Mouse (Mus musculus): ENCODE results near the gene Tmem9. TPM values are rescaled to one million over a fixed set of nuclear protein-coding genes. Genes with fewer than 3 reads are reported as not detected.

Tmem9 gene
- polyA plus RNA-seq, 1 experiment from 2014 or later: 58.8 TPM

DNA sequence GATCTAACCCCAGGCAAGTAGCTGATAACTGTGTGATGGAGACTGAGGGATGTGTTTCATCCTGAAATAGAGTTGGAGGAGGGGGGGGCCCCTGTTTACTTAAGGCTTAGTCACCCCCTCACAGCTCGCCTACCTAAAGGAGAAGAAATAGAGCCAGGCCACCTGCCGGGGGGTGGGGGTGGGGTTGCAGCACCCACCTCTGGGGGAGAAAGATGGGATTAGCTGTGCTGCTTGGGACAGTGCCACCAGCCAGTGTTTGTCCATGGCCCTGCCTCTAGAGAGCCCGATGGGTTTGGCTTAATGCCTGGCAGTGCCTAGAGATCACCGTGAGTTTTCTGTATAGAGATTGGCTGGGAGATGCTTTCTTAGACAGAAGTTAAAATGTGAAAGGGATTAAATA lies 32.9 kb downstream of the Tmem9 start:
- no peak for DNase-seq (ENCODE audit: low spot score, missing footprints)
- Histone ChIP-seq H3K27ac (ENCODE audit: low read depth, low read length) (no peak overlapping the region), H3K9ac (ENCODE audit: low read length) (no peak overlapping the region), H3K4me2 (no peak overlapping the region), H3K4me1 (ENCODE audit: control insufficient read depth, insufficient read depth, low read length) (peaks cover 6% of the 10 kb centered on the region), H3K4me3 (ENCODE audit: low read depth, low read length) (no peak overlapping the region), H3K9me3 (ENCODE audit: control insufficient read depth, low read length) (no peaks in the 10 kb centered on the region), H3K36me3 (ENCODE audit: control insufficient read depth, insufficient read depth, low read length) (no peaks in the 10 kb centered on the region), H3K27me3 (ENCODE audit: control insufficient read depth, insufficient read depth, low read length) (no peaks in the 10 kb centered on the region)
- WGBS: 32% methylated on average over 4 of the region's 4 CpGs
- no peak for ATAC-seq (ENCODE audit: low FRiP score)

DNA sequence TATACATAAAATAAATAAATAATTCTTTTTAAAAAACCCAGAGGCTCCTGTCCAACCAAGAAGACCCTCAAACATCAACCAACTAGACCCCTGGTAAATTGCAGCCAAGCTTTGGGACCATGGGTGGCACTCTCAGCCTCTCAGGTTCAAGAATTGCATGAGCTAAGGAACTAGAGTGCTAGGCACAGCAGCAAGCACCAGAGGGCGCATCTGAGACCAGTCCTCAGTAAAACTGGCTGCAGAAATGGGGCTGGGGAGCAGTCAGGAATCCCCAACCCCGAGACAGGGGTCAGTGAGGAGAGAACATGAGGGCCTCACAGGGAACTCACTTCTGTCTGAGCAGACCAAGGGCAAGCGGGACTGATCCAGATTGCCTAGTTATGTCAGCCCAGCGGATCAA lies 37.8 kb downstream of the Tmem9 start:
- WGBS: 12% methylated on average over 4 of the region's 4 CpGs
- no peak overlapping the region for H3K27ac ChIP-seq (ENCODE audit: low read depth, low read length)
- no peak overlapping the region for H3K9ac ChIP-seq (ENCODE audit: low read length)
- DNase-seq (ENCODE audit: low spot score, missing footprints) (peak; percentile 95), ATAC-seq (ENCODE audit: low FRiP score) (peak; percentile 35; the same call in 1 of the 2 replicates)
- no peak overlapping the region for H3K4me3 ChIP-seq (ENCODE audit: low read depth, low read length)
- peaks cover 14% of the 10 kb centered on the region for H3K27me3 ChIP-seq (ENCODE audit: control insufficient read depth, insufficient read depth, low read length)
- no peak overlapping the region for H3K4me2 ChIP-seq
- H3K9me3 ChIP-seq (ENCODE audit: control insufficient read depth, low read length): no peaks in the 10 kb centered on the region
- no peaks in the 10 kb centered on the region for H3K36me3 ChIP-seq (ENCODE audit: control insufficient read depth, insufficient read depth, low read length)
- H3K4me1 ChIP-seq (ENCODE audit: control insufficient read depth, insufficient read depth, low read length): peaks cover 3% of the 10 kb centered on the region

DNA sequence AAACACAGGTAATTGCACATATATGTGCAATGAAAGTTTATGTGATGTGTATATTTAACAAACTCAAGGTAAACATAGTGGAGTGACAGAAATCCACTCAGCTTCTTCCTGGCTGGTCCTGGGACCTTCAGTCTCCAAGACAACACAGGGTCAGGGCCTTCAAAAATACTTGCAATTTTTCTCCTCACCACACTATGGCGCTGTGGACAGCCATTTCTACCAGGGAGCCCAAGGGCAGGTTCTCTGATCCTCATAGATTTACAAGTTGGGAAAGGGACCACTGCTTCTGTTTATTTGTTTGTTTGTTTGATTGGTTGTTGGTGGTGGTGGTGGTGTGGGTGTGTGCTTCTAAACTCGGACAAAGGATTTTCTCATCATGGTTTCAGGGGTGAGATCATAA lies 39.5 kb downstream of the Tmem9 start:
- ATAC-seq (ENCODE audit: low FRiP score): no peak
- H3K27ac ChIP-seq (ENCODE audit: low read depth, low read length): no peak overlapping the region
- no peak overlapping the region for H3K4me3 ChIP-seq (ENCODE audit: low read depth, low read length)
- no peak for DNase-seq (ENCODE audit: low spot score, missing footprints)
- peaks cover 27% of the 10 kb centered on the region for H3K27me3 ChIP-seq (ENCODE audit: control insufficient read depth, insufficient read depth, low read length)
- WGBS: 10% methylated on average over 2 of the region's 2 CpGs
- no peak overlapping the region for H3K4me2 ChIP-seq
- H3K36me3 ChIP-seq (ENCODE audit: control insufficient read depth, insufficient read depth, low read length): no peaks in the 10 kb centered on the region
- H3K9ac ChIP-seq (ENCODE audit: low read length): no peak overlapping the region
- no peaks in the 10 kb centered on the region for H3K9me3 ChIP-seq (ENCODE audit: control insufficient read depth, low read length)
- peaks cover 6% of the 10 kb centered on the region for H3K4me1 ChIP-seq (ENCODE audit: control insufficient read depth, insufficient read depth, low read length)

DNA sequence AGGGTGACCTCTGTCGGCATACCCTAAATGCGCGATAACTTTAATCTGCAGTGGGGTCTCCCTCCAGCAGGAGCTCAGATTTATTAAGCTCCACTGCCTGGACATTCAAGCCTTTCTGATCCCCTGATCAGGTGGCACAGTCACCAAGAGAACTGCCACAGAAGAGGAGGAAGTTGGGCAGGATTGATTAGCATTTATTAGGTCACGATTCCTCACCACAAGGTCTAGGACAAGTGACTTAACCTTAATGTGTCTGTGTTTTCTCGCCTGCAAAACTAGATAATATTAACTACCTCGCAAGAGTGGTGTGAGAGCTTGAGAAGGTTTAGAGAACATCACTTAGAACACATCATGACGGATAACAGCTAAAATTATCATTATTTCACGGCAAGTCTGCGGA lies 39.9 kb downstream of the Tmem9 start:
- peaks cover 6% of the 10 kb centered on the region for H3K4me1 ChIP-seq (ENCODE audit: control insufficient read depth, insufficient read depth, low read length)
- H3K9ac ChIP-seq (ENCODE audit: low read length): no peak overlapping the region
- no peak for DNase-seq (ENCODE audit: low spot score, missing footprints)
- peaks cover 28% of the 10 kb centered on the region for H3K27me3 ChIP-seq (ENCODE audit: control insufficient read depth, insufficient read depth, low read length)
- H3K4me3 ChIP-seq (ENCODE audit: low read depth, low read length): no peak overlapping the region
- no peak overlapping the region for H3K27ac ChIP-seq (ENCODE audit: low read depth, low read length)
- no peaks in the 10 kb centered on the region for H3K36me3 ChIP-seq (ENCODE audit: control insufficient read depth, insufficient read depth, low read length)
- H3K9me3 ChIP-seq (ENCODE audit: control insufficient read depth, low read length): no peaks in the 10 kb centered on the region
- no peak for ATAC-seq (ENCODE audit: low FRiP score)
- H3K4me2 ChIP-seq: no peak overlapping the region
- 72% methylated on average over 9 of the region's 9 CpGs for WGBS

DNA sequence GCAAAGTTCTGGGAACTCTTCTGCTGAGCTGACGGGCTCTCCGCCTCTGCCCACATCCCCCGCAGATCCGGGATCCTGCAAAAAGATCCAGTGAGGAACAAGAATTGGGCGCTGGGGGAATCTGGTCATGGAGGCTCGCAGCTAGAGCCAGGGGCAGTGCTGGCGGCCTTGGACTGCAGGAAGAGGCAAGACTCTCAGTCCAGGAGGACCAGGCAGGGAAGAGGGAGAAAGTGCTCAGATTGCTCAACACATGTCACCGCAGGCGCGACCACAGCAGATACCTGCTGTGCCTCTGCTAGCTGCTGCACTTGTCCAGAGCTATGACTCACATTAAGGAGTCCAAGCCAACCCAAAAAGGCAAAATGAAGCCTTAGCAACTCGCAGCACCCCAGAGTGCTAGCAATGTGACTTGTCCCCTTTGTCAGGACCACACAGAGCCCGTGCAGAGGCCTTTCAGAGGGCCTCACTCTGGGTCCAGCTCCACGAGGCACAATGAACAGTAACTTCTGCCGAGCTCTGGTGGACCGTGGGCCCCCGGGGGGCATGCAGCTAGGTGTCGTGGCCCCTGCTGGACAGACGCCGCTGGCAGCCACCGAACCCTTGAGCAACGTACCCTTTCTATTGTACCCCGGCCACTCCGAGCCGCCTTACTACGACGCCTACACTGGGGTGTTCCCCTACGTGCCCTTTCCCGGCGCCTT lies 42.5 kb downstream of the Tmem9 start, which contains the start of gene Ascl5:
TSS of gene Ascl5 (plus strand) at position 493 of the 701 bp plus-strand sequence.
- no peak within 1 kb of the TSS for H3K27ac ChIP-seq (ENCODE audit: low read depth, low read length)

DNA sequence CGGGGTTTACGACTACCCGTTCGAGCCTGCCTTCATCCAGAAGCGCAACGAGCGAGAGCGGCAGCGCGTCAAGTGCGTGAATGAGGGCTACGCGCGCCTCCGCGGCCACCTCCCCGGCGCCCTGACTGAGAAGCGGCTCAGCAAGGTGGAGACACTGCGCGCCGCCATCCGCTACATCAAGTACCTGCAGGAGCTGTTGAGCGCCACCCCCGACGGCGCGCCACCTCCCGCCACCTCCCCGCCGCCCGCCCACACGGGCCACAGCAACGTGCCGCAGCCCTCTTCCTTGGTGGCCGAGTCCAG lies 43.0 kb downstream of the Tmem9 start:
- peaks cover 11% of the 10 kb centered on the region for H3K4me1 ChIP-seq (ENCODE audit: control insufficient read depth, insufficient read depth, low read length)
- peaks cover 28% of the 10 kb centered on the region for H3K27me3 ChIP-seq (ENCODE audit: control insufficient read depth, insufficient read depth, low read length)
- DNase-seq (ENCODE audit: low spot score, missing footprints): no peak
- H3K9me3 ChIP-seq (ENCODE audit: control insufficient read depth, low read length): no peaks in the 10 kb centered on the region
- no peak overlapping the region for H3K27ac ChIP-seq (ENCODE audit: low read depth, low read length)
- H3K9ac ChIP-seq (ENCODE audit: low read length): peak overlapping the region; percentile 36; the same call in 1 of the 2 replicates
- ATAC-seq (ENCODE audit: low FRiP score): no peak
- H3K4me2 ChIP-seq: peak overlapping the region; percentile 50
- whole genome bisulfite sequencing: 2% methylated on average over 36 of the region's 36 CpGs
- H3K4me3 ChIP-seq (ENCODE audit: low read depth, low read length): peak overlapping the region; percentile 32
- no peaks in the 10 kb centered on the region for H3K36me3 ChIP-seq (ENCODE audit: control insufficient read depth, insufficient read depth, low read length)

More for the DNA sequence above, 42.5 kb downstream of the Tmem9 start, which contains the start of gene Ascl5:
- Histone ChIP-seq H3K27me3 (ENCODE audit: control insufficient read depth, insufficient read depth, low read length) (peaks cover 28% of the 10 kb centered on the region), H3K4me2 (peak within 1 kb of the TSS; percentile 50), H3K9me3 (ENCODE audit: control insufficient read depth, low read length) (no peaks in the 10 kb centered on the region), H3K36me3 (ENCODE audit: control insufficient read depth, insufficient read depth, low read length) (no peaks in the 10 kb centered on the region), H3K4me3 (ENCODE audit: low read depth, low read length) (peak within 1 kb of the TSS; percentile 32), H3K4me1 (ENCODE audit: control insufficient read depth, insufficient read depth, low read length) (peaks cover 6% of the 10 kb centered on the region), H3K9ac (ENCODE audit: low read length) (peak within 1 kb of the TSS; percentile 36; the same call in 1 of the 2 replicates)
- DNase-seq (ENCODE audit: low spot score, missing footprints) (peak; percentile 93), ATAC-seq (ENCODE audit: low FRiP score) (peak; percentile 18; the same call in 1 of the 2 replicates)
- WGBS: 24% methylated on average over 29 of the region's 29 CpGs

DNA sequence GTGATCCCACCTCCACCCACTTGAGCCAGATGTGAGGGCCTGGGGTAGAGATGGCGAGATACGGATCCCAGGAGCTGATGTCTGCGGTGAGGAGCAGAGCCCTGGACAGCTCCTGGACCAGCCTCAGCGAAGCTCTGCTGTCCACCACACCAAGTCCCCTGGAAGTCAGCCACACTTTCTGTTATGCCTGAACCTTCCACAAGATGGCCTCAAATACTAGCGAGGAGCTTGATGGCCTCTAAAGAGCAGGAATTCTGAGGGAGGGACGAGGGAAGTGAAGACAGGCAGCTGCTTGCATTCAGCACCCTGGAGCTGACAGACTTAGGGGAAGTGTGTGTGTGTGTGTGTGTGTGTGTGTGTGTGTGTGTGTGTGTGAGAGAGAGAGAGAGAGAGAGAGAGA lies 43.5 kb downstream of the Tmem9 start:
- ATAC-seq (ENCODE audit: low FRiP score): peak; percentile 71
- DNase-seq (ENCODE audit: low spot score, missing footprints): peak; percentile 96
- peak overlapping the region; percentile 50 for H3K4me2 ChIP-seq
- H3K27ac ChIP-seq (ENCODE audit: low read depth, low read length): no peak overlapping the region
- no peaks in the 10 kb centered on the region for H3K36me3 ChIP-seq (ENCODE audit: control insufficient read depth, insufficient read depth, low read length)
- H3K9ac ChIP-seq (ENCODE audit: low read length): peak overlapping the region; percentile 36; the same call in 1 of the 2 replicates
- no peaks in the 10 kb centered on the region for H3K9me3 ChIP-seq (ENCODE audit: control insufficient read depth, low read length)
- H3K4me1 ChIP-seq (ENCODE audit: control insufficient read depth, insufficient read depth, low read length): peaks cover 14% of the 10 kb centered on the region
- 0% methylated on average over 6 of the region's 6 CpGs for WGBS
- H3K27me3 ChIP-seq (ENCODE audit: control insufficient read depth, insufficient read depth, low read length): peaks cover 28% of the 10 kb centered on the region
- peak overlapping the region; percentile 32 for H3K4me3 ChIP-seq (ENCODE audit: low read depth, low read length)

DNA sequence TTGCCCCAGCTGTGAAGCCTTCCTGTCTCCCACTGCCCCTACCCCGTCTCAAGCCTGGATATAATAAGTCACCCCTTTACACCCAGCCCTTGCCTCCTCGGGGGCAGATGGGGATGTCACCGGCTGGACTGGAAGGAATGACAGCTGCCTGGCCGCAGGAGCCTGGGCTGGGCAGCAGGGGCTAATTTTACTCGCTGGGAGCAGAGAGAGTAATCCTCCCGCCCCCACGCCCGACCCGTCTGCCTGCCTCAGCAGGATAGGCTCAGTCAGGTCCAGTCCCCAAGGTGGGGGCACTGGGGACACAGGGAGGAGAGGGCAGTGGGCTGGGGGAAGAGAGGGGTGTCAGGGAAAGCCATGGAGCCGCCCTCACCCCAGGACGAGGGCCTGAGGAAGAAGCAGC lies 44.6 kb downstream of the Tmem9 start, which contains the start of gene Cacna1s:
TSS of gene Cacna1s (plus strand) at position 204 of the 400 bp plus-strand sequence.
- Histone ChIP-seq H3K9ac (ENCODE audit: low read length) (no peak within 1 kb of the TSS), H3K4me1 (ENCODE audit: control insufficient read depth, insufficient read depth, low read length) (peaks cover 14% of the 10 kb centered on the region), H3K9me3 (ENCODE audit: control insufficient read depth, low read length) (no peaks in the 10 kb centered on the region), H3K4me2 (no peak within 1 kb of the TSS), H3K27ac (ENCODE audit: low read depth, low read length) (no peak within 1 kb of the TSS), H3K4me3 (ENCODE audit: low read depth, low read length) (no peak within 1 kb of the TSS), H3K36me3 (ENCODE audit: control insufficient read depth, insufficient read depth, low read length) (no peaks in the 10 kb centered on the region), H3K27me3 (ENCODE audit: control insufficient read depth, insufficient read depth, low read length) (peaks cover 28% of the 10 kb centered on the region)
- ATAC-seq (ENCODE audit: low FRiP score) (no peak), DNase-seq (ENCODE audit: low spot score, missing footprints) (no peak)
- WGBS: 29% methylated on average over 11 of the region's 11 CpGs

DNA sequence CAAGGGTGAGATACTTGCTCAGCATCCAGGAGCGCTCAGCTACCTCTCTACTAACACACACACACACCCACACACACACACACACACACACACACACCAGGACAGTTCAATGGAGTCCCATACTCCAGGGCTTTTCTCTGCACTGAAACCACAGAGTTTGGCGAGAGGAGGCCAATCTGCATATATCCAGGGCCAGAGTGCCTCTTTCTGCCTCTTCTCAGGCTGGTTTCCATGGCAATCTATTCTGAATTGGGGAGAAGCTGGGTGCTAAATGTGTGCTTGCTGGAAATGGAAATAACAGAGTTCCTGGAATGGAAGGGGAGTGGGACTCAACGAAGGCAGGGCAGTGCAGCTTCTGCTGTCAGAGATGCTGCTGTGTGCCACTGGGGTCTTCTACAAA lies 47.8 kb downstream of the Tmem9 start:
- no peak overlapping the region; the same call in 1 of the 2 replicates for H3K27ac ChIP-seq (ENCODE audit: low read depth, low read length)
- peaks cover 13% of the 10 kb centered on the region for H3K27me3 ChIP-seq (ENCODE audit: control insufficient read depth, insufficient read depth, low read length)
- ATAC-seq (ENCODE audit: low FRiP score) (0 out of 2 replicates have a peak, but pooled peaks have one; percentile 26), DNase-seq (ENCODE audit: low spot score, missing footprints) (no peak)
- no peaks in the 10 kb centered on the region for H3K36me3 ChIP-seq (ENCODE audit: control insufficient read depth, insufficient read depth, low read length)
- no peaks in the 10 kb centered on the region for H3K9me3 ChIP-seq (ENCODE audit: control insufficient read depth, low read length)
- H3K4me3 ChIP-seq (ENCODE audit: low read depth, low read length): no peak overlapping the region
- 39% methylated on average over 3 of the region's 3 CpGs for WGBS
- H3K4me1 ChIP-seq (ENCODE audit: control insufficient read depth, insufficient read depth, low read length): peaks cover 13% of the 10 kb centered on the region
- H3K9ac ChIP-seq (ENCODE audit: low read length): no peak overlapping the region
- H3K4me2 ChIP-seq: no peak overlapping the region

All from midbrain, embryonic 11.5 days (tissue).